Mouse (Mus musculus) left cerebral cortex, adult 8-10 months (tissue): ENCODE data around the gene Arhgap21. TPM values are rescaled to one million over a fixed set of nuclear protein-coding genes. Genes with fewer than 3 reads are reported as not detected.
"Not testable (repeated sequence)": the region's sequence is repeated elsewhere in the genome, so short reads cannot be mapped to it uniquely, and the experiment has no call there.

Source experiments
- DNase-seq, 2 experiments: peaks; one replicate each; pipeline ENCODE4 v3.0.0; 2022; ENCODE audit warnings: low spot score in 2 of 2
- total RNA-seq, 4 experiments: library from RNA; stranded (reverse); gene quantifications; 2 replicates each; pipeline ENCODE4 v1.2.4; 2022

Arhgap21 gene
- total RNA-seq, 4 experiments from 2014 or later, result 218 to 248 (median 233) TPM

GRCm38 (mm10) chr2:20941105-20941504, 27.6 kb downstream of the Arhgap21 start:
- DNase-seq, result no peak

- no peak for DNase-seq
Measured at GRCm38 (mm10) chr2:20939367-20939766, 29.3 kb downstream of the Arhgap21 start.

GRCm38 (mm10) chr2:20936609-20937221, 32.0 kb downstream of the Arhgap21 start:
- no peak for DNase-seq

GRCm38 (mm10) chr2:20934406-20934805, 34.3 kb downstream of the Arhgap21 start:
- DNase-seq, result no peak

GRCm38 (mm10) chr2:20932748-20933313, 35.9 kb downstream of the Arhgap21 start:
- DNase-seq, result no peak

GRCm38 (mm10) chr2:20931761-20932160, 36.9 kb downstream of the Arhgap21 start:
- not testable (repeated sequence) for DNase-seq

- no peak for DNase-seq
Measured at GRCm38 (mm10) chr2:20928454-20928853, 40.2 kb downstream of the Arhgap21 start.

GRCm38 (mm10) chr2:20924938-20925337, 43.7 kb downstream of the Arhgap21 start:
- no peak for DNase-seq

- DNase-seq, result no peak
Measured at GRCm38 (mm10) chr2:20922366-20922765, 46.3 kb downstream of the Arhgap21 start.

- no peak for DNase-seq
Measured at GRCm38 (mm10) chr2:20921558-20921957, 47.1 kb downstream of the Arhgap21 start.

- no peak for DNase-seq
Measured at GRCm38 (mm10) chr2:20921021-20921420, 47.7 kb downstream of the Arhgap21 start.

- DNase-seq, result no peak
Measured at GRCm38 (mm10) chr2:20914531-20915320, 54.0 kb downstream of the Arhgap21 start.

GRCm38 (mm10) chr2:20913019-20913415, 55.7 kb downstream of the Arhgap21 start:
- no peak for DNase-seq

GRCm38 (mm10) chr2:20912348-20913018, 56.2 kb downstream of the Arhgap21 start:
- no peak for DNase-seq

GRCm38 (mm10) chr2:20910446-20910845, 58.2 kb downstream of the Arhgap21 start:
- no peak for DNase-seq

- DNase-seq, result no peak
Measured at GRCm38 (mm10) chr2:20909404-20909803, 59.3 kb downstream of the Arhgap21 start.

GRCm38 (mm10) chr2:20907291-20907690, 61.4 kb downstream of the Arhgap21 start:
- no peak for DNase-seq

- DNase-seq, result peak in 1 of 2 experiments; percentile 31
Measured at GRCm38 (mm10) chr2:20905411-20905810, 63.3 kb downstream of the Arhgap21 start.

GRCm38 (mm10) chr2:20902981-20903645, 65.6 kb downstream of the Arhgap21 start:
- DNase-seq, result no peak

GRCm38 (mm10) chr2:20901916-20902315, 66.8 kb downstream of the Arhgap21 start:
- no peak for DNase-seq

- DNase-seq, result no peak
Measured at GRCm38 (mm10) chr2:20899301-20899700, 69.4 kb downstream of the Arhgap21 start.
